Mouse (Mus musculus): Measurements from ENCODE around the gene Ap2a2.

Ap2a2 gene

DNA sequence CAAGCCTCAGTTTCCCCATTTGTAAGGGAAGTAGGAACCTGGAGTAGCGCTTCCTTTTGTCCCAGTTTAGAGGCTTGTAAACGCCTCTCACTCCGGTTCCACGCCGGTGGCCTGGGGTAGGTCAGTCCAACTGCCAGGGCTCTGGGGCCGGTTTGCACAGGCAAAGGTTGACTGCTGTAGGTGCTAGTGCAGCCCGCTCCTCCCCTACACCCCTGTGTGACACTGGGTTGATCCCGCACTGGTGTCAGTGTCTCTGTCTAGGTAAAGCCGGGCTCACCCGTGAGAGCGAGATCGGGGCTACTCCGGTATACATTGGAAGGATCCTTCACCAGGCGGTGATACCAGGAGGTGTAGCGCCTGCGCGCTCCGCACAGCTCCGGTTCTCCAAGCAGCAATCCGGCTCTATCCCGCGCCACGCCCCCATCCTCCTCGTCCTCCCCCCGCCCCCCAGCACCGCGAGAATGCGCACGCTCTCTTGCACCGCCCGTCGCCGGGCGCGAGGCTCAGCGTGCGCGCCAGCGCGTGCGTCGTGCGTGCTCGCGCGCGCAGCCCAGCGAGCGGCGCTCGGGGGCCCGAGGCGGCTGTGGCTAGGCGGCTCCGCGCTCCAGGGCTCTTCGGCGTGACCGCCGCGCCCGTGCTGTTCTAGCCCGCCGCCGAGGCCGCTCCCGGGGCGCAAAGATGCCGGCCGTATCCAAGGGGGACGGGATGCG is at the start of gene Ap2a2:
Gene Ap2a2, plus strand, starts transcription at position 492 of the 710 bp plus-strand sequence.
- peak; percentile 89 for DNase-seq

DNA sequence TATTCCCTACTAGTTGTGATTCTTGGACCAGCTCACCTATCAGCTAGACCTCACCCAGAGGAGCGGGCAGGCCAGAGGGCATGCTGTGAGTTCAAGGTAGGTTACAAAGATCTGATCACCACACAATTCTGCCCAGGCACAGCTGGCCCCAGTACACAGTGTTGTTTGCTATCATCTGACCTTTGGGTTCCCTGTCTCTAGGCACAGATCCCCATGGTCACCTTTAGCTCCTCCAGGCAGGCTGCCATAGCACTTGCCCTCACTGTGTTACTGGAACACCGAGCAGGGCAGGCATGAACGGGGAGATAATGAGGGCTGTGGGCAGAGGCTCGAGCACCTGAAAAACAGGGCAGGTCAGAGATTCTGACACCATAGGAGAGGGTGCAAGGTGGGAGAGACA is 44.3 kb upstream of the Ap2a2 start:
- no peak for DNase-seq

DNA sequence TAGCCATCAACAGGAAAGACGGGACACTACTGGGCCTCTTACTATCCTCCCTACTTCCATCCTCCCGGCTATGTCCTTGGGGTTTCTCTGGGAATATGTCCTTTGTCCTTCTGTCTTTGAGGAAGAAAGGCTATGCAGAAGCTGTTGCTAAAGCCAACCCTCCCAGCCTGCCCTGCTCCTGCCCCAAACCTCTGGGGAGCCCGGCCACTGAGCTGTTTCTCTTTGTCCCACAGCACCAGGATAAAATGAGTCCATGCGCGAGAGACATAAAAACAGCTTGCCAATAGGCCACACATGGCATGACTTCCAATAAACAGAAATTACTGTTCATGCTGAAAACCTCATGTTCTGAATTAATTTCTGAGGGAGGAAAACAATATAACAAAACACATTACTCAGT is 43.7 kb upstream of the Ap2a2 start:
- no peak for DNase-seq

DNA sequence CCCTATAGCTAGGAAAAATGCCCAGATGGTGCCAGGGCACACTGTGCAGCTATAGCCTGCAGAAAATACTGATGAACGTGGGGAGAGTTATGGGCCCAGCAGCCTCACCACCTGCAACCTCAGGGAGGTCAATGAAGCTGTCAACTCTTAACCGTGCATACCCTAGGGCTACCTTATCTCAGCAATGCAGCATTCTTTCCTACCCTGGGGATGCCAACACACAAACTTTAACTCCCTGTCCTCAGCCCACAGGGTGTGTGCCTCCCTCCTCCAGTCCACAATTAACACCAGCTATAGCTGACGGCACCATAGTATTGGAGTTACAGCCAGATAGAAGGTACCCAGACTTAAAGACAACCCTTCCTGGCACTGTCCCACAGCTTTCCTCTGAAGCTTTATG is 43.0 kb upstream of the Ap2a2 start:
- no peak for DNase-seq

DNA sequence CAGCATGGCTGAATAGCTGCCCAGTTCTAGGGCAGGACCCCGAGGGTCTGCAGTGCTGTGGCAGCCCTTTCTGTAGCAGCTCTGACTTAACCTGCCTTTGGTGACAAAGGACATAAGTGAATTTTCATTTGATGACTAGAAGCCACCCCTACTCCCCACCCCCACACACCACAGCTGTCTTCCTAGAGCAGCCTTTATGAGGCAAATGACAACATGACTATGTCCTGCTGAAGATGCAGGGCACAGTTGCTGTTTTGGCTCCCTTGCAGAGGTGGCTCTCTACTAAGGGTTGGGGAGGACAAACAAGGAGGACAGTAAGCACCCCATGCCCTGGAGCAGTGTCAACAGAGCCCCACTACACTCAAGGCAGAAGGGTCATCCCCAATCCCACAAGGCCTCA is 42.2 kb upstream of the Ap2a2 start:
- DNase-seq = no peak

DNA sequence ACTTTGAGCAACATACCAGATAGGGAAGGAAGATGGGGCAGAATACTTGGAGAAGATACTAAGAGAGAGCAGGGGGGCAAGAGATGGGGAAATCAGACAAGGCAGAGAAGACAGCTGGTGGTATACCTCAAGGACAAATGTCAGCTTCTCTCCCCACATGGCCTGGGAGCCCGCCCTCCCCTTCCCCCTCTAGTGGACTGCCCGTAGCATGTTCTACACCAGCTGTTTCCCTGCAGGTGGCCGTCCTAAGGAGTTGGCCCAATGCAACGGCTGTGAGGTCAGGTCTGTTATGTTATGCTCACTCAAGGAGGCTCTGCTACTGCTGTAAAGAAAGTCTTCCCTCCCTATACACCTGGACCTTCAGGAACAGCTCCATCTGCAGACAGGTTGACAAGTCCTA is 39.0 kb upstream of the Ap2a2 start:
- no peak for DNase-seq

DNA sequence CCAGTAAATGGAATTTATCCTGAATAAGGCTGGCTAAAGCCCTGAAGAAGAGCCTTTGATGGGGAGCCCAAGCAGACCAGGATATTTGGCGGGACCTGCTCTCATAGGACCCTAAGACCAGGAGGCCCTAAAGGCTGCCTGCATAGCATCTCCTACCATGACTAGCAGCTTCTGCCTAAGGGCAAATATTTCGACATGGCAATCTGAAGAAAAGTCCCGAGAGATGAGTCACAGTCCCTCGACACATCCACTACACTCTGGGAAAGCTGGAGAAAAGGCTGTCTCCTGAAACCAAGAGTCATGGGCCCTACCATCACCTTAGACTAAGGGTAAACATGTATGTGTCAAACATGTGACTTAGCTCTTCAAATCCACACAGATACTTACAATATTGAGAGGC is 37.7 kb upstream of the Ap2a2 start:
- no peak for DNase-seq

DNA sequence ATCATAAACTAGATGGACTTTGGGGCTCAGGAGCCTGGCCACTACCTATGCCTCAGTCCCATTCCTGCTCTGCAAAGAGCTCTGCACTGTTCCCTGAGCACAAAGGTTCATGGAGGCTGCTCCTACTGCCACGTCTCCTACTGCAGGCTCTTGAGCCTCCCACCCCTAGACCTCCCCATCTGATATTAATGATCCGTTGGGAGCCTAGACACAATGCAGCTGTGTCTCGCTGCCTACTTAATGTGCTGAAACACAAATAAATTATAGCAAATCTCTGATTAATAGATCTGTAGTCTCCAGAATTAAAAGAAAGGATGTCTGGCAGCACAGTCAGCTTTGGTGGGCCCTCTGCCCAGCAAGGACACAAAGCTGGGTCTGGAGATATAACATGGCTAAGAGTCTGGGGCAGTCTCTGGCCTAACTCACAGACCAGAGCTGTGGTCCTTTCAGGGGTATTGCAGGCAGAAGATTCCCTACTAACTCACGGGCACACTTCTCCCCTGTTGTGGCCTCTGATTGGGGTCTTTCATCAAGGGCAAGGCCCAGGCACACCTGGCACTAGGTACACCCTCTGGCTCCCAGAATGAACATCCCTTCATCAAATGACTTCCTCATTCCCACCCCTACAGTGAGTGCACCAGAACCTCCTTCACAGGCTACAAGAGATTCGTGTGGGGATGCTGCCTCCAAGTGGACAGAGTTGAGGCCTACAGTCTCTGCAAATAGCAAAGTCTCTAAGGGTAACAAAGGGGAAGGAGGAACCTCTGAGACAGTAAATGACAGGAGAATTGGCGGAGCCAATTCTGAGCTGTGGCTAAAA is 37.0 kb upstream of the Ap2a2 start:
- DNase-seq = peak; percentile 65 to 81

DNA sequence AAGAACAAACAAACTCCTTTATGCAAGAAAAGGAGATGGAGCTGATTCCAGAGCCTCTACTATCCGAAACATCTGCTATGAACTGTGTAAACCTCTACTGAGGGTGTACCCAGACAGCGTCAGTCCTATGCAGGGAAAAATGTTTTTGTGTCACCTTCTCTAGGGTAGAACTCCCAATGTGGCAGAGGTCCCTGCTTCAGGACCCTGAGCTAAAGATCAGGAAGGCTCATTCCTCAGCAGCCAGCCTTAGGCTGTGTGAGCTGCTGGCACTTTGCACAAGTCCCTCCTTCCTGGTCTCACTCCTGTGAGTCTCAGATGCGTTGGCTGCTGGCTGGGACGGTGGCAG is 36.4 kb upstream of the Ap2a2 start:
- no peak for DNase-seq

DNA sequence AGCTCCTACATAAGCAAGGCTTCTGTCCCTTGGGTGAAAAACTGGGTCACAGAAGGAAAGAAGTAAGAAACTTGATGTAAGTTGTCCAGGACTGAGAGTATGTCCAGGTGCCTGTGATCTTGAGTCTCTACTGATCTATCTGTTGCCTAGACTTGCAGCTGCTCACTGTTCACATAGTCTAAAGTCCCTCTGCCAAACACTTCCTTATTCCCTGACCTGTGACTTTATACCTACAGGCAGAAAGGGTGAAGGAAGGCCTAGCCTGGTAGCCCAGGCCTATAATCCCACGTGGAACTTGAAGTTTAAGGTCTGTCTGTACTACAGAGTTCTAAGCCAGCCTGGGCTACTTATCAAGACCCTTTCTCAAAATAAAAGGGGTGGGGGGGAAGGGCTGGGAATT is 26.4 kb upstream of the Ap2a2 start:
- no peak for DNase-seq

DNA sequence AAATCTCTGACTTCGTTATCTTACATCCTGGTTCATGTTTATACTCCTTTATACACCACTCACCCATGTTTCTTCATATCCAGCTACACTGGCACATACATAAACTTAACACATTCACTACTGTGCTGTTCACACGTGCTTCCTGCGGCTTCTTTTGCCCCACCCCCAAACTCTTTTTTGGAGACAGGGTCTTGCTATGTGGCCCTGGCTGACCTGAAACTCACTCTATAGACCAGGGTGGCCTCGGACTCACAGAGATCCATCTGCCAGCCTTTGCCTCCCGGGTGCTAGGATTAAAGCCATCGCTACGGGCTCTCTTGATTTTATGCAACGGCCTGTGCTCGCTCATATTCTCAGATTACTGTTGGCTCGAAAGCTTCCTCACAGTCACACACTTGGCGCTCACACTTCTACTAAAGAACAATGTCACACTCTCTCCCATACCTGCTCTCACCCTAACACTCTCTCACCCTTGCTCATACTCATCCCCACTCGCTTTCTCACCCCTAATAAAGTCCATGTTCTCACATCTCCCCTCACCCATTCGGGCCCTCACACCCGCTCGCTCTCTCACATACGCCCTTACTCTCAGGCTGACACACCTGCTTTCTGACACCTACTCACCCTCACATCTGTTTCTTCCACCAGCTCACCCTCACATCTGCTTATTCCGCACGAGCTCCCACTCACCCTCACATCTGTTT is 23.0 kb upstream of the Ap2a2 start:
- DNase-seq = peak in 1 of 2 experiments; percentile 11

DNA sequence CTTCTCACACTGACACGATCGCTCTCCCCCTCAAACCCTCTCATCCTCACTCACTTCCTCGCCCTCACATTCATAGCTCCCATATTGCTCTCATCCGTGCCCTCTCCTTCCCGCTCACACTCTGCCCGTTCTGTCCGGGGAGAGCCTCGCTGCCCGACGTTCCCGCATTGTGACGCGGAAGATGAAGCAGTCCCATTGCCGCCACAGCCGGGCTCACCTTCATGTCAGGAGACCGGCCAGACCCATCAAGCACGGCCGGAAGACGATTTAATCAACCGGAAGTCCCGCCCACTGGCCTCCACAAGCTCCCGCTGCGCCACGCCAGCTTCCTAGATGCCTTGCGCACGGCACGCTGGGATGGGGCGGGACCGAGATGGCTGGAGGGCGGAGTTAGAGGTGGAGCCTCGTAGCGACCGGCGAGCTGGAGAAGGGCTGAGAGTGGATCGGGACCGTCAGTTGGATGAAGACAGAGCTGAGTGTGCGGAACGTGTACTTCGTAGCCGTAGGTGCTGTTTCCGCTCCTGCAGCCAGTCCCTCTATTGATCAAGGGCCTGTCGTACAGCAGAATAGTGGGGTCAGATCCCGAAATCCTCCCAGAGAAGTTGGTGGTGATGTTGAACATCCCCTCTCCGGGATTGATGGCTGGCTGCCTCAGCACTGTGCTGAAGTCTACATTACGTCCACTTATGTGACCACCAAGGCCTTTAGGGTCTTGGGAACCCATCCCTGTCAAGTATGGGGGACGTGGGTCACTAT is 22.2 kb upstream of the Ap2a2 start, which contains the start of gene Chid1:
Gene Chid1, minus strand, starts transcription at position 302 of the 756 bp plus-strand sequence.
- peak; percentile 98 to 99 for DNase-seq

DNA sequence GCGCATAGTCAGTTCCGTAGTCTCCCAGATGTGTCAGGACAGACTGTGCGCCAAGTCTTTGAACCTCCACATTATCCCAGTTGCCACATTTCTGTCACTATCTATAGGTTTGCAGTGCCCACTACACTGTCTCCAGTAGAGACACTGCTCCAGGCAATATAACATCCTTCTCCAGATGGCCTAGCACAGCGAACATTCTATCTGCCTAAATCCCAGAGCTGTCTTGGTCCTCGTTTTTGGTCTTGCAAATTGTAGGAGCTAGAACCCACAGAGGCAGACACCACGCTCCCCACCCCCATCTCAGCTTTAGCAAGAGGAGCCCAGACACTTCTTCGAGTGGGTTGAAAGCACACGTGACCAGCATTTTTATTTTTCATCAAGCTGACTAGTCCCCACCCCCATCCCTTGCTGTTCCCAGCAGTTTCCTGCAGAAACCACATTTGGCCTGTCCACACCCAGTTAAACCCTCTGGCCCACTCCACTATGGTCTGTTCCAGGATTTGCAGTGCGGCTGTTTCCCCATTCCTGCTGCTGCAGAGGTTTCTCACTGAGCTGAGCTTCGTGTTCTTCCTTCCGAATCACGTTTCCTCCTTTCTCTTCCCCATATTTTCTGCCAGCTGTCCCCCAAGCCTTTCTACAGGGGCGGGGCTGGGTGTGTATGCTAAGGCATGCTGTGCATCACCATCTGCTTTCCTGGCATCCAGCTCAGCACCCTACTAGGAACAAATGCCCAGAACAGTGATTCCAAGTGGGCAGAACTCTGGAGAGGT is 21.5 kb upstream of the Ap2a2 start:
- DNase-seq = peak; percentile 20 to 31

DNA sequence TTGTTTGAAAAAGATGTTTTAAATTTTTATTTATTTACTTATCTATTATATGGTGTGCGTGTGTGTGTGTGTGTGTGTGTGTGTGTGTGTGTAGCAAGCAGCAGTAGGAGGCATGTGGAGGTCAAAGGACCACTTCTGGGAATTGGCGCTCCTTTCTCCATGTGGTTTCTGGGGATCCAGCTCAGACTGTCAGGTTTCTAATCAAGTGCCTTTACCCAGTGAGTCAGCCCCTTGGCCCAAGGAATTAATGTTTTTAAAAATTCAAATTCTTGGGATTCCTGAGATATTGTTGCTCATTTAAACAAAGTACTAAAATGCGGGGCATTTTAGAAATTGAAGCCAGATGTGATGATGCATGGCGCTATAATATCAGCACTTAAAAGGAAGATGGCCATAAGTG is 20.3 kb upstream of the Ap2a2 start:
- DNase-seq = no peak

DNA sequence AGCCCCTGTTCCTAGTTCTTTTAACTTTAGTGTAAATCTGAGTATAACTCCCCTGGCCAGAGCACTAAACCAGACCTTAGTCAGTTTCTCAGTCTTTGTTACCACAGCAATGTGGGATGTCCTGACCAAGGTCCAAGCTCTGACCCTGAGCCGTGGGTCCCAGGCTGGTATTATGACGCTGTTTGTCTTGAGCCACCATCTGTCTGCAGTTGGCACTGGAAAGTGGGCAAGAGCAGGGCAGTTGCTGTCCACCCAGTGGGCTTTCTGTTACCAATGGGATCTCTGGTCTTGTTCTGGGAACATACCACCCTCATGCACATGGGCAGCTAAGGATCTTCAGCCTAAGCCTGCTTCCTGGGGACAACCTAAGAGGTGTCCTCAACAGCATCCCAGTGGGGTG is 19.4 kb upstream of the Ap2a2 start:
- no peak for DNase-seq

DNA sequence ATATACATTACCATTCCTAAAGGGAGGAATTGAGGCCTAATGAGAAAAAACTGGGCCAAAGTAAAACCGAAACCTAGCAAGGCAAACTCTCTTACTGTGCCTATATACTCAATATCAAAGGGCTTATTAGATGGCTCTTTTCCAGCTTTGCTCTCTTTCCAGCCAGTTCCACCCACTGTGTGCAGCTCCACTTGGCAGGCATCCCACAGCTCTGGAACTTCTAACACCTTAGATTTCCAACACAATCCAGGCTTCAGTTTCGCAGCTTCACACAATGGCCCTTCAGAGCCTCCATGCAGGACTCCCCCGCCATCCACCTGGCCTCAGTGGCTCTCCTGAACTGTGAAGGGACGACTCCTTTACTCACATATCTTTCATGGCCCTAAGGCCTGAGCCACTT is 17.3 kb upstream of the Ap2a2 start:
- DNase-seq = no peak

DNA sequence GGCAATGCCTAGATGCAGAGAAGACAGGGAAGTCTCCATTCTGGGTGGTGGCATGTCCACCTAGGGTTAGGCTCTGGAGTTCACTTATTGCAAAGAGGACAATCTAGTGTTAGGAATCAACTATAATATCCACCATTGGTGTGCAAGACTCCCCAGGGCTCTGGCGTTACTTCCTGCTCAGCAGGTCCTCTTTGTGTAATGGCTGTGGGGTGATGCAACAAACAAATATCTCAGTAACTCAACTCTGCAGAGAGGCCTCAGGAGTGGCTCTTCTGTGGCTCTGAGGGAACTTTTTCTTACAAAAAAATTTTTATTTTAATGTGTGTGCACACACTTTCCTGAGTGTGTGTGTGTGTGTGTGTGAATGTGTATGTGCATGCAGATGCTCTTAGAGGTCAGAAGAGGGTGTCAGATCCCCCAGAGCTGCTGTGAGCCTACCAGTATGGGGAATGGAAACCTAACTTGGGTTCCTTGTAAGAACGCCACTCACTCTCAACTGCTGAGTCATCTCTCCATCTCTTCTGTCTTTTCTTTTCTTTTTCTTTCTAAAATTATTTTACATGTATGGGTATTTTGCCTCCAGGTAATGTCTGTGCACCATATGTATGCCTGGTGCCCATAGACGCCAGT is 12.4 kb upstream of the Ap2a2 start:
- DNase-seq = no peak

DNA sequence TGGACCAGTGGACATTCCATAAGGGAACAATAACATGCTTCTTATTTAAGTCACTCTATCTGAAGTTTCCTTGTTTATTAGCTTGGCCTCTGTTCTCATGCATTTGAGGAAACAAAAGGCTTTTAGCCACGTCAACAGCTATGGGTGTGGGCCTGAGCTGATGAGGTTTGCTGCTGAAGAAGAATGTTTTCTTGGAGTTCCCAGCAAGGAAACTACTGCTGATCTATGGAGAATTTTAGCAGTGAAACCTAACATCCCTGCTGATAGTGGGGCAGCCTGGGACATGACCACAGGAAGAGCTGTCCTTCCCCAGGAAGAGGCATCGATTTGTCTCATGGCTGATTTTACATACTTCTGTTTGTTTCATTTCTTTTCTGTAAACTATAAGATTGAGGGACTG is 11.5 kb upstream of the Ap2a2 start:
- DNase-seq = no peak

DNA sequence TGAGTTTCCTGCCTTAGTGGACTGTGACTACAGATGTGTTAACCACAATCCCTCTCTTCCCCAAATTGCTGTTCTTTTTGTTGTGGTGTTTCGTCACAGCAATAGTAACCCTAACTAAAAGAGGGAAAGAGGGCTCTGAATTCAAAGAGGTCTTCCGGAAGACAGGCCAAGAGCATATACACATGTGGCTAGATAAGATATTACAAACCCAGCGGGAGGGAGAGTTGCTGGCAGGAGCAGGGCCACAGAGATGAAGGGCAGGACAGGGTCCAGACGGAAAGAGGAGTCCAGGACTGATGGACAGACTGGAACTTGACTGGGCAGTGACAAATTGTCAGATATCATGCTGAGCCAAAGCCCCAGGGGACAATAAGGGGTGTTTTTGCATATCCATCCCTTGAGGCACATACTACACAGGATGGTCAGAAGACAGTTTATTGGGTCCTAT is 3.6 kb upstream of the Ap2a2 start:
- no peak for DNase-seq

DNA sequence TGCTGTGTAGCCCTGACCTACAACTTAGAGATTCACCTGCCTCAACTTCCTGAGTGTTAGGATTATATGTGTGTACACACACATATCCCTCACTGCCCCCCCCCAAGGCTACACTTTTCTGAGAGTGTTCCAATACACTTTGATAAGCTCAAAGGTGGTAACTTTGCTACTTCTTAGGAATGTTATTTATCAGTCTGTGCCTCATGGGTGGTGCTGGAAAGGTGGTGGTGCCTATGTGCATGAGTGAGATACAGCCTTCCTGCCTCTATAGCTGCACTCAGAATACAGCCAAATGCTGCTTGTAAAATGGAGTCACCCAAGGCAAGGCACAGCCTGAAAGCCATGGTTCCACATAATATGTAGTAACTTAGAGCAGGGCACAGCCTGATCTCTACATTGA is 3.0 kb upstream of the Ap2a2 start:
- DNase-seq = no peak

DNA sequence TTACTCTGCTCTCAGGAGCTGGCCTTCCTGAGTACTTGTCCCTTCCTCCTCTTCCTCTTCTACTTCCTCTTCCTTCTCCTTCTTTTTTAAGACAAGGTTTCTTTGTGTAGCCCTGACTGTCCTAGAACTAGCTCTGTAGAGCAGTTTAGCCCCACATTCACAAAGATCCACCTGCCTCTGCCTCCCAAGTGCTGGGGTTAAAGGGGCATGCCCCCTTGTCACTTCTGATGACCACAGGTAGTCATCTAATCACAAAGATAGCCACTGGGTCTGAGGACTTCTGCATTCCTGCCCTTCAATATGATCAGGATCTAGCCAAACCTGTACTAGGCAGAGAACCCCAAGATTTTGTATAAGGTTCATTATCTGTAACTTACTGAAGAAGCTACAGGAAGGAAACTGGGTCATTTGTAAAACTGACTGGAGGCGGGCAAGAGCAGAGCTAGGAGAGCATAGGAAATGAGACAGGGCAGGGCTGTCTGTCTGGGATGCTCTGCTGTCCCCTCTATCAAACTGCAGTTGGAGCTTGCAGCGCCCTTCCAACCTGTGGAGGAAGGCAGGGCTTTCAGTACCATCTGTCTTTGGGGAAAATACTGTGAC is 2.1 kb upstream of the Ap2a2 start:
- DNase-seq = no peak
